Mouse (Mus musculus) embryo, embryonic 9.5 days (tissue): ENCODE data around the gene Fbxw7.
A peak's percentile ranks its signal among the peaks of the same experiment; 100 is the strongest.

Experiments used
- DNase-seq: peaks from one replicate; pipeline ENCODE4 v3.0.0-alpha.2; 2017; ENCODE audit errors: extremely low spot score

The Fbxw7 gene

DNA sequence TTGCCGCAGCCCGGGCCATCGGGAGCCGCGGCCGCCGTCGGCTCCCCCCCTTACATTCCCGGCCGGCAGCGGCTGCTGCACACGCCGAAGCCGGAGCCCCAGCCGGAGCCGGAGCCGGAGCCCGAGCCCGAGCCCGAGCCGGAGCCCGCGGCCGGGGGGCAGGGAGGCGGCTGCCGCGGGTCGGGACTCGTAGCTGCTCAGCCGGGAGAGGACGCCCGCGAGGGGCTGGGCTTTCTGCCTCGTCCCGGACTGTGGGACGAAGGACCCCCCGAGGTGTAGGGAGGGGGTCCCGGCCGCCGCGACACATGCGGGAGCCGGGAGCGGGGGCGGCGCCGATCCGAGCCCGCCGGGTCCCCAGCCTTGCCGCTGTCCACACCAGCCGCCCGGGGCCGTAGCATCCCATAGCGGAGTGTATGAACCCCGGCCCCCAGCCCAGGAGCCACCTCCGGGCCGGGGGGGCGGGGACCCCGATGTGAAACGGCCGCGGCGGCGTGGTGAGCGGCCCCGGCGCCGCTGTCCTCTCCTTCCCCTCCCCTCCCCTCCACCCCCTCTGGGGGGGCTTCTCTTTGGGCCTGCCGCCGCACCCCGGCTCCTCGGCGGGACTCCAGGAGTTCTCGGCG lies at the start of gene Fbxw7:
TSS of gene Fbxw7 (plus strand) at position 507 of the 620 bp plus-strand sequence.
- DNase-seq, result peak; percentile 33

DNA sequence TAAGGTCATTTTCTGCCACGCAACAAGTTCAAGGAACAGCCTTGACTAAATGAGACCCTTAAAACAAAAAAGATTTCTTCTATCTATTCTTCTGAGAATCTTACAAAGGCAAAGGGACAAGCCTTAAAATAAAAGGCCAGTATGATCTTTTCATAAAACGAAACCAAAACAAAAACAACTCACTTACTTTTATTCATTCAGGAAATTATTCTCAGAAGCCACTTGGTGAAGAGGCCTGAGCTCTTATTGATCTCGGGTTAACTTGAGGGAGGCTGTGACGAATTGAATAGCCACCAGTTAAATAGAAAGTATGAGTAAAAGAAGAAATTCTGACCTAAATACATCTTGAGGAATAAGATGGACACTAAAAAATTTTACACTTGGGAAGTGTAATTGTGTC lies 46.1 kb upstream of the Fbxw7 start:
- no peak for DNase-seq

GRCm38 (mm10) chr3:84769411-84769810 lies 45.7 kb upstream of the Fbxw7 start:
- no peak for DNase-seq

GRCm38 (mm10) chr3:84770518-84770917 lies 44.5 kb upstream of the Fbxw7 start:
- DNase-seq, result no peak

GRCm38 (mm10) chr3:84771980-84772379 lies 43.1 kb upstream of the Fbxw7 start:
- DNase-seq, result no peak

GRCm38 (mm10) chr3:84774246-84775066 lies 40.6 kb upstream of the Fbxw7 start:
- DNase-seq, result peak; percentile 13

DNA sequence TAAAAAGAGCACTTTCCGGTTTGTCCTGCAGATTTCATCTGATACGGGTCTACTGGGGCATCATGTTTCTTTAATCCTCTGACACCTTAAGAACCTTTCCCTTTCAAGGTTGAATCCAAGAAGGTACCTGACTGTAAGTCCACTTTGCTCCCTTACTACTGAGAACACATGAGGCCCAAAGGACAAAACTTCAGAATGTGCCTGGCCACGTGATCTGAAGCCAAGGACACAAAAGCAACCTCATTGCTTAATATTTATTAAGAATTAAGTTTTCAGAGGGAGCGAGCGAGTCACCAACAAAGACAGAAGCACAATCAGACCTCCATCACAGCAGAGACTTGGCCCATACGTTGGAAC lies 40.0 kb upstream of the Fbxw7 start:
- DNase-seq, result no peak

GRCm38 (mm10) chr3:84775577-84775976 lies 39.5 kb upstream of the Fbxw7 start:
- DNase-seq, result no peak

DNA sequence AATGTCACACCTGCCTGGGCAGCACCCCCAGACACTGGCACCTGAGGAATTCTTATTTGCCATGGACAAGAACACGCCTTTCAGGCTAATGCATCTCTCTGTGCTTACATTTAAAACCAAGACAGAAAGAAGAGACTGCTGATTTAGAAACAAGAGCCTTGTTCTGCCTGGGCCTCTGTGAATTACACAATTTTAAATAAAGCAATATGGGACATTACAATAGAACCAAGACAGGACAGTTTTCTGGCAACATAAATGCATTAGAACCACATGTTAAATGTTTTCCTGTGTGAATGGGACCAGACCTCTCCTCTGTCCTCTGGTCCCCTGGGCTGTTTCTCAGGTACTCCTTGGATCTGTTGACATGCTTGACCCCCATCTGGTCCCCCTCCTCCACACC lies 39.0 kb upstream of the Fbxw7 start:
- no peak for DNase-seq

- DNase-seq, result no peak
These were observed 27.2 kb upstream of the Fbxw7 start for GRCm38 (mm10) chr3:84787914-84788313.

- no peak for DNase-seq
These were observed 11.0 kb upstream of the Fbxw7 start for GRCm38 (mm10) chr3:84804036-84804435.

DNA sequence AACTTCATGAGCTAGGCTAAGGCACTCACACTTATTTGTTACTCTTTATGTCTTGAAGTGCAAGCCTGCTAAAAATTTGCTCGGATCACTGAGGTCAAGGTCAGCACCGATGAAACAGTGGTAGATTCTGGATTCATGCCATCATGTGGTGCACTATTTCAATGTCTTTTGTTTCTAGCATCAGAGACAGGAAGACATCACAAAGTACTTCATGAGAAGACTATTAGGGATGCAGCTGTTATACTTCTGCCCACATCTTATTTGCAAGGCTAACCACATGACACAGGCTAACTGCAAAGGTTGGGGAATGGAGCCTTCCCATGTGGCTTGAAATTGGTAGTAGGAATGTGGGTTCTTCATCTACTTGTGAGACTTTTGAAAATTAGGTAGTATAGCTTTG lies 8.9 kb upstream of the Fbxw7 start:
- DNase-seq, result no peak

DNA sequence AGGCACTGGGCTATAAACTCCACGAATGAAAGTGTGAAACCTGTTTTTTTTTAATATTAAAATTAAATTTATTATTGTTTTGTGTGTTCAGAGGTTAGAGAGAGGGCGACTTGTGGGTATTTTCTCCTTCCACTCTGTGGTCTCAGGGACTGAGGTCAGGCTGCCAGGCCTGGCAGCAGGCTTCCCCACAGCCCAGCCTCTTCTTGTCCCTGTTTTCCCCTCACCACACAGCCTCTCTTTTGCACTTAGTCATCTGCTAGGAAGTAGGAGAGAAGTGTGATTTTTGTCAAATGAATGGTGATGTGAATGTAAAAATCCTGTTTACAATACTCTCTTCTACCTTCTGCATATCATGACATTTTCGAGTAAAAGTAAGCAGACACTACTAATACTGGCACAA lies 7.2 kb upstream of the Fbxw7 start:
- DNase-seq, result no peak

- DNase-seq, result no peak
These were observed 6.2 kb upstream of the Fbxw7 start for GRCm38 (mm10) chr3:84808906-84809305.

GRCm38 (mm10) chr3:84810803-84811202 lies 4.3 kb upstream of the Fbxw7 start:
- DNase-seq, result no peak

- no peak for DNase-seq
These were observed 1.5 kb upstream of the Fbxw7 start for GRCm38 (mm10) chr3:84813436-84814156.

GRCm38 (mm10) chr3:84814157-84814761 lies 809 bp upstream of the Fbxw7 start:
- DNase-seq, result peak; percentile 100

GRCm38 (mm10) chr3:84815461-84815860 lies 393 bp downstream of the Fbxw7 start:
- DNase-seq, result peak; percentile 35

- DNase-seq, result no peak
These were observed 1.9 kb downstream of the Fbxw7 start for GRCm38 (mm10) chr3:84816951-84817350.

DNA sequence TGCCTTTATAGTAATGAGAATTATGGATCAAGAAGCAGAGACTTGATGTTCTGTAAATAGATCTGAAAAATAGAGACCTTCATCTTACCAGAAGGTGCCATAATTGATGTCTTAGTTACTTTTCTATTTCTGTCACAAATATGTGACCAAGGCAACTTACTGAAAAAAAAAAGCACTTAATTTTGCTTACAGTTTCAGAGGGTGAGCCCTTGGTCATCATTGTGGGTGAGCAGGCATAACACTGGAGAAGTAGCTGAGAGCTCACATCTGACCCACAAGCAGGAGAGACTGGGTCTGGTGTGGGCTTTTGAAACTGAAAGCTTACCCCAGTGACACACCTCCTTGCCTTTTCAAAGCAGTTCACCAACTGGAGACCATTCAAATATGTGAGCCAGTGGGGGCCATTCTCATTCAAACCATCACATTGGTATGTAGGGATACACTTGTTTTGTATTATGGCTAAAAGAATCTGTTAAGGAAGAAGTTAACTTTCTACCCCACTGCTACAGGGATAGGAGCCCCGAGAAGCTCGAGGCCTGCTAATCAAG lies 5.7 kb downstream of the Fbxw7 start:
- DNase-seq, result no peak

DNA sequence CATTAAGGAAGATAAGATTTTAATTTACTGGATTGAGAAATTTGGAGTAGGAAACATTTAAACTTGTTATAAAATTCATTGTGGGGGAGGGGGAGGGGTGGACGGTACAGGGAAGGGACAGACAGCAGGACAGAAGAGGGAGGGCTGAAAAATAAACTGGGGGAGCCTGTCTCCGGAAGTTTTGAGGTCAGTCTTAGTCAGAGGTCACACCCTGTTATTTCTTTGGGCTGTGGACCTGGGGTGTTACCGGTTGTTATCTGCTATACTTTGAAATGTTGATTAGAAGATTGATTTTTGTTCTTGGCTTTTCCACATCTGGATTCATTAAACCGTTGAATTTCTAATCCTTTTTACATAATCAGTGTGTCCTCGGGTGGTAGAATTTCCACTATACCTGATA lies 10.9 kb downstream of the Fbxw7 start:
- no peak for DNase-seq

GRCm38 (mm10) chr3:84826405-84826804 lies 11.3 kb downstream of the Fbxw7 start:
- DNase-seq, result no peak
